Mouse (Mus musculus) MEL (cell line): ENCODE data around the gene Adtrp. TPM values are rescaled to one million over a fixed set of nuclear protein-coding genes. Genes with fewer than 3 reads are reported as not detected.

Source experiments
- DNase-seq: peaks from one replicate; pipeline ENCODE4 v3.0.0; 2011; ENCODE audit warnings: low read depth, low spot score
- H3K27ac ChIP-seq: 2 replicates; pipeline ENCODE4 v1.5.1; 2012; ENCODE audit warnings: low read depth, mild to moderate bottlenecking, control low read depth, low read length, moderate library complexity; ENCODE audit not compliant: control insufficient read depth
- H3K27me3 ChIP-seq, 2 experiments: fragments of 150-350 bp in 1 of 2; sonication (generic) in 1 of 2; 2 replicates each; pipeline ENCODE4 v1.6.1; 2012; ENCODE audit warnings: low read length in 2 of 2, mild to moderate bottlenecking in 2 of 2, improper control_type of control experiment in 1 of 2, moderate library complexity in 1 of 2; ENCODE audit not compliant: insufficient read depth in 2 of 2, control insufficient read depth in 1 of 2
- H3K36me3 ChIP-seq, 2 experiments: 2 replicates each; pipeline ENCODE4 v1.6.1; 2012 to 2014; ENCODE audit warnings: low read length in 2 of 2, improper control_type of control experiment in 1 of 2, inconsistent platforms in 1 of 2, mild to moderate bottlenecking in 1 of 2; ENCODE audit not compliant: insufficient read depth in 2 of 2, control insufficient read depth in 1 of 2
- H3K4me1 ChIP-seq, 2 experiments: fragments of 150-350 bp in 1 of 2; sonication (generic) in 1 of 2; 2 replicates each; pipeline ENCODE4 v1.6.1; 2012; ENCODE audit warnings: low read length in 2 of 2, improper control_type of control experiment in 1 of 2, mild to moderate bottlenecking in 1 of 2; ENCODE audit not compliant: insufficient read depth in 2 of 2, control insufficient read depth in 1 of 2
- H3K4me3 ChIP-seq, 2 experiments: fragments of 150-350 bp in 1 of 2; sonication (generic) in 1 of 2; 2 replicates each; pipeline ENCODE4 v1.5.1; 2012; ENCODE audit warnings: low read depth in 2 of 2, low read length in 2 of 2, mild to moderate bottlenecking in 2 of 2, moderate library complexity in 2 of 2, control low read depth in 1 of 2, improper control_type of control experiment in 1 of 2; ENCODE audit not compliant: control insufficient read depth in 1 of 2, insufficient read depth in 1 of 2
- H3K79me2 ChIP-seq: 2 replicates; pipeline ENCODE4 v1.6.1; 2012; ENCODE audit warnings: mild to moderate bottlenecking, low read length, moderate library complexity; ENCODE audit not compliant: control insufficient read depth, poor library complexity, insufficient read depth
- H3K9ac ChIP-seq: 2 replicates; pipeline ENCODE4 v1.6.1; 2012; ENCODE audit warnings: low read depth, mild to moderate bottlenecking, control low read depth, low read length, moderate library complexity; ENCODE audit not compliant: control insufficient read depth, poor library complexity, severe bottlenecking
- H3K9me3 ChIP-seq: fragments of 150-350 bp; sonication (generic); replicated peaks from 2 replicates; pipeline ENCODE4 v1.6.1; 2012; ENCODE audit warnings: mild to moderate bottlenecking, low read length, improper control_type of control experiment, moderate library complexity; ENCODE audit not compliant: insufficient read depth
- CHD2 ChIP-seq: IDR thresholded peaks from 2 replicates; pipeline ENCODE4 v1.6.1; 2011; ENCODE audit warnings: low read length, improper control_type of control experiment
- ELF1 ChIP-seq: IDR thresholded peaks from 2 replicates; pipeline ENCODE4 v1.6.1; 2014; ENCODE audit warnings: low read depth, mild to moderate bottlenecking, inconsistent platforms, low read length, improper control_type of control experiment, moderate library complexity
- EP300 ChIP-seq, 2 experiments: IDR thresholded peaks; 2 replicates each; pipeline ENCODE4 v1.6.1; 2011; ENCODE audit warnings: improper control_type of control experiment in 2 of 2, low read length in 2 of 2, low read depth in 1 of 2, mild to moderate bottlenecking in 1 of 2
- GATA1 ChIP-seq: IDR thresholded peaks from 2 replicates; pipeline ENCODE4 v1.6.1; 2011; ENCODE audit warnings: low read depth, low read length, improper control_type of control experiment
- MAFK ChIP-seq: IDR thresholded peaks from 2 replicates; pipeline ENCODE4 v1.6.1; 2011; ENCODE audit warnings: low read depth, mild to moderate bottlenecking, low read length, improper control_type of control experiment, borderline replicate concordance
- MEF2A ChIP-seq: IDR thresholded peaks from 2 replicates; pipeline ENCODE4 v1.6.1; 2014; ENCODE audit warnings: low read depth, mild to moderate bottlenecking, inconsistent platforms, low read length, improper control_type of control experiment; ENCODE audit not compliant: poor library complexity, insufficient replicate concordance, severe bottlenecking; ENCODE audit errors: extremely low read depth
- RCOR1 ChIP-seq: IDR thresholded peaks from 2 replicates; pipeline ENCODE4 v1.6.1; 2012; ENCODE audit warnings: low read depth, mild to moderate bottlenecking, inconsistent platforms, low read length, improper control_type of control experiment
- TBP ChIP-seq: IDR thresholded peaks from 2 replicates; pipeline ENCODE4 v1.8.0; 2011; ENCODE audit warnings: low read depth, low read length, improper control_type of control experiment
- TCF12 ChIP-seq: IDR thresholded peaks from 2 replicates; pipeline ENCODE4 v1.6.1; 2014; ENCODE audit warnings: low read depth, mild to moderate bottlenecking, inconsistent platforms, low read length, improper control_type of control experiment, moderate library complexity
- ZC3H11A ChIP-seq: IDR thresholded peaks from 2 replicates; pipeline ENCODE4 v1.6.1; 2012; ENCODE audit warnings: low read depth, mild to moderate bottlenecking, inconsistent platforms, low read length, improper control_type of control experiment
- ZMIZ1 ChIP-seq: IDR thresholded peaks from 2 replicates; pipeline ENCODE4 v1.6.1; 2012; ENCODE audit warnings: low read depth, mild to moderate bottlenecking, inconsistent platforms, low read length, improper control_type of control experiment, moderate library complexity
- polyA plus RNA-seq, 2 experiments: library from polyadenylated mRNA; stranded (reverse) in 1 of 2; unstranded in 1 of 2; fragments of >175 nt in 1 of 2; fragments of >200 nt in 1 of 2; gene quantifications; 2 replicates each; pipeline versions ENCODE4 v1.2.1 to v1.2.4; 2012; ENCODE audit warnings: low replicate concordance in 2 of 2, low read depth in 1 of 2; ENCODE audit not compliant: insufficient read length in 2 of 2, insufficient read depth in 1 of 2, missing spikeins in 1 of 2
- total RNA-seq: library from RNA; depleted of rRNA; stranded (reverse); fragments of 300-350 nt; gene quantifications from 2 replicates; pipeline ENCODE4 v1.2.3, GENCODE M21; 2012

Gene Adtrp
- total and polyA plus RNA-seq, 3 experiments, result not detected

DNA sequence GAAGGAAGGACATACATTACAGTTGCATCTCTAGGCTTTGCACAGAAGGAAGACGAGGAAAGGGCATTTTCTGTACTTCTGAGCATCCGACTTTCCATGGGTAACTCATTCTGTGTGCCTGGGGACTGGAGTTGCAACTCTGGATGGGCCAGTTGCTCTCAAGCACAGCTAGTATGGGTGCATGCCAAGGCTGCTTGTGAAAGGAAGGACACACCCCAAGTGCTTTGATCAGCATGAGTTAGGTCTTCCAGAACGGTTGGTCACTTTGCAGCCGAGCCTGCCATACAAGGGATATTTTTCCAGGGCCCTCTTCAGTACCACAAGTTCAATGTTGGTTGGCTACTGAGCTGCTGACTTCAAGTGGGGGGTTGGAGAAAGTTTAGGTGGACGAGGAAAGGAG is 968 bp downstream of the Adtrp start:
- no peaks in the 10 kb centered on the region for H3K4me1 ChIP-seq
- no peak overlapping the region for H3K4me3 ChIP-seq
- H3K36me3 ChIP-seq, result no peaks in the 10 kb centered on the region
- H3K9ac ChIP-seq, result no peak overlapping the region
- no peaks in the 10 kb centered on the region for H3K79me2 ChIP-seq
- no peaks in the 10 kb centered on the region for H3K27me3 ChIP-seq
- H3K27ac ChIP-seq, result no peak overlapping the region
- no peak for DNase-seq
- no peak for TF ChIP-seq EP300 (IDR thresholded peaks at IDR 0.05; ENCODE audit: low read depth in 1 of 2, low read length in 2 of 2)
- H3K9me3 ChIP-seq, result no peaks in the 10 kb centered on the region

DNA sequence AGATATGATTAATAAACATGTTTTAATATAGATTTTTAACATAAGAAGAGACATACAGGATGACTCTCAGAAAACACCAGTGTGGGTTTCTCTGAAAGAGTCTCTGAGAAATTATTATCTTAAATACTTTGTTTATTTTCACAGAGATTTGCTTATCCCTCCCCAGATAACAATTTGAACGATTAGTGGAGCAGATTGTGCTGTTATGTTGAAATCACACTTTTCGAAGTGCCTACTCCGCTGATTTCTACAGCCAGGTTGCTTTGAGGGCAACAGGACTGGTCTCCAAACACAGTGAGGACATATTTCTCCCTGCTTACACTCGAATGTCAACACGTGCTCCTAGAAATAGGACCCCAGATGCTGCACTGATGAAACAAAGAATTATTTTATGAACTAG is 2.5 kb downstream of the Adtrp start:
- H3K9me3 ChIP-seq, result no peaks in the 10 kb centered on the region
- no peak for DNase-seq
- H3K27me3 ChIP-seq, result no peaks in the 10 kb centered on the region
- TF ChIP-seq EP300 (IDR thresholded peaks at IDR 0.05; ENCODE audit: low read depth in 1 of 2, low read length in 2 of 2) (no peak), MAFK (no peak)
- H3K36me3 ChIP-seq, result no peaks in the 10 kb centered on the region
- no peak overlapping the region for H3K9ac ChIP-seq
- no peak overlapping the region for H3K4me3 ChIP-seq
- H3K27ac ChIP-seq, result no peak overlapping the region
- no peaks in the 10 kb centered on the region for H3K4me1 ChIP-seq
- H3K79me2 ChIP-seq, result no peaks in the 10 kb centered on the region

GRCm38 (mm10) chr13:41844071-41844470 is 3.4 kb downstream of the Adtrp start:
- Histone ChIP-seq H3K27ac (no peak overlapping the region), H3K4me1 (no peaks in the 10 kb centered on the region), H3K9me3 (no peaks in the 10 kb centered on the region), H3K27me3 (no peaks in the 10 kb centered on the region), H3K79me2 (no peaks in the 10 kb centered on the region), H3K9ac (no peak overlapping the region), H3K36me3 (no peaks in the 10 kb centered on the region), H3K4me3 (no peak overlapping the region)
- no peak for DNase-seq
- TF ChIP-seq GATA1 (no peak), TCF12 (no peak), ZMIZ1 (no peak), TBP (no peak), CHD2 (no peak), MEF2A (no peak), ELF1 (no peak), ZC3H11A (no peak), RCOR1 (no peak)
